Mouse (Mus musculus) limb, embryonic 15.5 days (tissue): ENCODE results near the gene Muc5b. TPM values are rescaled to one million over a fixed set of nuclear protein-coding genes. Genes with fewer than 3 reads are reported as not detected.
"Not testable (repeated sequence)": the region's sequence is repeated elsewhere in the genome, so short reads cannot be mapped to it uniquely, and the experiment has no call there.

Experiments
- ATAC-seq: fragments of 200-750 bp; cut with Nextera tagmentation; 2 replicates; pipeline ENCODE4 v1.8.0; 2017; ENCODE audit warnings: low read depth, moderate TSS enrichment; ENCODE audit not compliant: insufficient number of reproducible peaks, low FRiP score, low TSS enrichment
- H3K27ac ChIP-seq: fragments of 300-500 bp; sonication (generic); 2 replicates; pipeline ENCODE4 v1.5.1; 2015; ENCODE audit warnings: moderate library complexity, mild to moderate bottlenecking, inconsistent platforms
- H3K27me3 ChIP-seq: fragments of 300-500 bp; sonication (generic); 2 replicates; pipeline ENCODE4 v1.6.1; 2015; ENCODE audit warnings: inconsistent platforms
- H3K36me3 ChIP-seq: fragments of 300-500 bp; sonication (generic); 2 replicates; pipeline ENCODE4 v1.6.1; 2015; ENCODE audit warnings: inconsistent platforms
- H3K4me1 ChIP-seq: fragments of 300-500 bp; sonication (generic); 2 replicates; pipeline ENCODE4 v1.6.1; 2015; ENCODE audit warnings: inconsistent platforms
- H3K4me2 ChIP-seq: fragments of 300-500 bp; sonication (generic); 2 replicates; pipeline ENCODE4 v1.6.1; 2015; ENCODE audit warnings: mild to moderate bottlenecking, inconsistent platforms
- H3K4me3 ChIP-seq: fragments of 300-500 bp; sonication (generic); 2 replicates; pipeline ENCODE4 v1.5.1; 2015; ENCODE audit warnings: mild to moderate bottlenecking, inconsistent platforms
- H3K9ac ChIP-seq: fragments of 300-500 bp; sonication (generic); 2 replicates; pipeline ENCODE4 v1.6.1; 2015; ENCODE audit warnings: inconsistent platforms
- H3K9me3 ChIP-seq: fragments of 300-500 bp; sonication (generic); 2 replicates; pipeline ENCODE4 v1.6.1; 2016; ENCODE audit warnings: inconsistent platforms
- WGBS: fragments of 180-500 bp; shearing (Covaris S2); methylation state at CpG from one replicate; pipeline ENCODE4 v1.1.7; 2015; 5-methylcytosine and 5-hydroxymethylcytosine counted together
- polyA plus RNA-seq: library from polyadenylated mRNA; unstranded; fragments of >200 nt; fragmentation: Nextera tagmentation; extraction: Ambion mirVana; gene quantifications from 2 replicates; pipeline ENCODE4 v1.2.1, GENCODE M21; 2015

Gene Muc5b
- 0.02 and 0.03 TPM in 2 replicates for polyA plus RNA-seq

GRCm38 (mm10) chr7:141838779-141839178 lies at the start of gene Muc5b:
TSS of gene Muc5b (plus strand) at chr7:141839070.
- no peaks in the 10 kb centered on the region for H3K9me3 ChIP-seq
- H3K4me2 ChIP-seq, result no peak within 1 kb of the TSS
- no peak within 1 kb of the TSS for H3K27ac ChIP-seq
- no peaks in the 10 kb centered on the region for H3K4me1 ChIP-seq
- 0 out of 2 replicates have a peak, but pooled peaks cover 3% of the 10 kb centered on the region for H3K27me3 ChIP-seq
- no peaks in the 10 kb centered on the region for H3K36me3 ChIP-seq
- no peak within 1 kb of the TSS for H3K4me3 ChIP-seq
- no peak for ATAC-seq
- no peak within 1 kb of the TSS for H3K9ac ChIP-seq
- 62% methylated on average over 5 of the region's 5 CpGs for WGBS

DNA sequence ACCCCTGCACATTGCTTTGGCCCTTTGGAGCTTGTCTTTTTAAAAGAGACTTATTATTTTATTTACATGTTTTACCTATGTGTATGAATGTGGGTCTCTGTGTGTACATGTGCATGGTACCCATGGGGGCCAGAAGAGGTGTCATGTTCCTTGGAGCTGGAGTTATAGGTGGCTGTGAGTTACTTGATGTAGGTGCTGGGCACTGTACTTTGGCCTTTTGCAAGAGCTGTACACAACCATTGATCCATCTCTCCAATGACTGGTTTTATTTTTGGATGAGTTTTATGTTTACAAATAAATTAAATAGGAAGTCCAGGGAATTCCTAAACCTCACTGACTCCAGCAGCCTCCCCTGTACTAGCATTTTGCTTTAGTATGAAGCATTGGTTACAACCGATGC lies 44.6 kb upstream of the Muc5b start:
- Histone ChIP-seq H3K27me3 (0 out of 2 replicates have a peak, but pooled peaks cover 3% of the 10 kb centered on the region), H3K36me3 (no peaks in the 10 kb centered on the region), H3K9ac (no peak overlapping the region), H3K27ac (no peak overlapping the region), H3K4me3 (no peak overlapping the region), H3K4me1 (no peaks in the 10 kb centered on the region), H3K9me3 (no peaks in the 10 kb centered on the region; the same call in 1 of the 2 replicates), H3K4me2 (no peak overlapping the region)
- WGBS, result 96% methylated on average over 1 of the region's 1 CpGs
- no peak for ATAC-seq

DNA sequence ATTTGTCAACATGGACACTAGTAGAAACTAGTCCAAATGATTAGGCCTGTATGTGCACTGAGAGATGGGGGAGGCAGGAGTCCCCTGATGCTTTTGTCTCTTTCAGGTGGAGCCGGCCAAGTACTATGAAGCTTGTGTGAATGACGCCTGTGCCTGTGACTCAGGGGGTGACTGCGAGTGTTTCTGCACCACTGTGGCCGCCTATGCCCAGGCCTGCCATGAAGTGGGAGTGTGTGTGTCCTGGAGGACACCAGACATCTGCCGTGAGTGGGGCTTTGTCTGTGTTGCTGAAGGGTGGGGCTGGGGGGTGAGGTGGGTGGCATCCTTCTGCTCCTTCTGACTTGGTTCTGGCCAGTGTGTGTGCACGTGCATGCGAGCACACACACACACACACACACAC lies 35.7 kb upstream of the Muc5b start:
- Histone ChIP-seq H3K9ac (no peak overlapping the region), H3K4me2 (no peak overlapping the region), H3K27me3 (0 out of 2 replicates have a peak, but pooled peaks cover 3% of the 10 kb centered on the region), H3K27ac (no peak overlapping the region), H3K36me3 (no peaks in the 10 kb centered on the region), H3K4me3 (no peak overlapping the region), H3K9me3 (no peaks in the 10 kb centered on the region), H3K4me1 (no peaks in the 10 kb centered on the region)
- WGBS, result 90% methylated on average over 7 of the region's 7 CpGs
- no peak for ATAC-seq

DNA sequence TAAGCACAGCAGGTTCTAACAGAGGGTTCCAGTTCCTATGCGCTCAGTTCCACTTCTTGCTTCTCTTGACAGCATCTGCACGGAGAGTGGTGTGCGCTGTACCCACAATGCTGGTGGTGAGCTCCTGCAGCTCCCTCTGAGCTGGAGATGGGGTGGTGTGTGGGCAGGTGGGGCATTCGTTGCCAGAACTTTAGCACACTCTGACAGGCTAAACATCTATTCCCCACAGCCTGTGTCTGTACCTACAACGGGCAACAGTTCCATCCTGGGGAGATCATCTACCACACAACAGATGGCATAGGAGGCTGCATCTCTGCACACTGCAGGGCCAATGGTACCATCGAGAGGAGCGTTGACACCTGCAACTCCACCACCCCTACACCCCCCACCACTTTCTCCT lies 33.5 kb upstream of the Muc5b start:
- Histone ChIP-seq H3K27ac (no peak overlapping the region), H3K9ac (no peak overlapping the region), H3K4me3 (no peak overlapping the region), H3K4me1 (no peaks in the 10 kb centered on the region), H3K27me3 (0 out of 2 replicates have a peak, but pooled peaks cover 3% of the 10 kb centered on the region), H3K4me2 (no peak overlapping the region), H3K9me3 (no peaks in the 10 kb centered on the region), H3K36me3 (no peaks in the 10 kb centered on the region)
- ATAC-seq, result no peak
- WGBS, result 90% methylated on average over 7 of the region's 7 CpGs

DNA sequence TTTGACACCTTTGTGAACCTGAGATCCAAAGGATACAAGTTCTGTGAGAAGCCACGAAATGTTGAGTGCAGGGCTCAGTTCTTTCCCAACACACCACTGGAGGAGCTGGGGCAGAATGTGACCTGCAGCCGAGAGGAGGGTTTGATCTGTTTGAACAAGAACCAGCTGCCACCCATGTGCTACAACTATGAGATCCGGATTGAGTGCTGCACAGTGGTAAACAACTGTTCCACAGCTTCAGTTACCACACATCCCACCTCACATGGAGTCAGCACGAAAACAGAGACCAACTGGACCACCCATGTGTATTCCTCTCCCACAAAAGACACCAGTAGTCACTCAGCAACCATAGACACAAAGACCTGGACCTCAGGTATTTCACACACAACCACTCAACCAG lies 31.0 kb upstream of the Muc5b start:
- not testable (repeated sequence) for H3K36me3 ChIP-seq, H3K9me3 ChIP-seq, H3K4me2 ChIP-seq, H3K9ac ChIP-seq, ATAC-seq, H3K4me1 ChIP-seq, H3K27ac ChIP-seq, H3K27me3 ChIP-seq, H3K4me3 ChIP-seq
- no CpG with 5 or more reads among the region's 4 CpGs for WGBS

DNA sequence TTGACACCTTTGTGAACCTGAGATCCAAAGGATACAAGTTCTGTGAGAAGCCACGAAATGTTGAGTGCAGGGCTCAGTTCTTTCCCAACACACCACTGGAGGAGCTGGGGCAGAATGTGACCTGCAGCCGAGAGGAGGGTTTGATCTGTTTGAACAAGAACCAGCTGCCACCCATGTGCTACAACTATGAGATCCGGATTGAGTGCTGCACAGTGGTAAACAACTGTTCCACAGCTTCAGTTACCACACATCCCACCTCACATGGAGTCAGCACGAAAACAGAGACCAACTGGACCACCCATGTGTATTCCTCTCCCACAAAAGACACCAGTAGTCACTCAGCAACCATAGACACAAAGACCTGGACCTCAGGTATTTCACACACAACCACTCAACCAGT lies 28.9 kb upstream of the Muc5b start:
- not testable (repeated sequence) for H3K4me3 ChIP-seq, ATAC-seq, H3K4me2 ChIP-seq, H3K36me3 ChIP-seq, H3K27ac ChIP-seq, H3K4me1 ChIP-seq, H3K27me3 ChIP-seq, H3K9me3 ChIP-seq, H3K9ac ChIP-seq
- no CpG with 5 or more reads among the region's 4 CpGs for WGBS

- Histone ChIP-seq H3K27me3 (no peaks in the 10 kb centered on the region), H3K27ac (no peak overlapping the region), H3K4me2 (no peak overlapping the region), H3K9ac (no peak overlapping the region), H3K9me3 (no peaks in the 10 kb centered on the region), H3K4me1 (no peaks in the 10 kb centered on the region), H3K36me3 (no peaks in the 10 kb centered on the region), H3K4me3 (no peak overlapping the region)
- ATAC-seq, result no peak
- 65% methylated on average over 4 of the region's 4 CpGs for WGBS
These were observed 25.5 kb upstream of the Muc5b start for GRCm38 (mm10) chr7:141813321-141813720.

DNA sequence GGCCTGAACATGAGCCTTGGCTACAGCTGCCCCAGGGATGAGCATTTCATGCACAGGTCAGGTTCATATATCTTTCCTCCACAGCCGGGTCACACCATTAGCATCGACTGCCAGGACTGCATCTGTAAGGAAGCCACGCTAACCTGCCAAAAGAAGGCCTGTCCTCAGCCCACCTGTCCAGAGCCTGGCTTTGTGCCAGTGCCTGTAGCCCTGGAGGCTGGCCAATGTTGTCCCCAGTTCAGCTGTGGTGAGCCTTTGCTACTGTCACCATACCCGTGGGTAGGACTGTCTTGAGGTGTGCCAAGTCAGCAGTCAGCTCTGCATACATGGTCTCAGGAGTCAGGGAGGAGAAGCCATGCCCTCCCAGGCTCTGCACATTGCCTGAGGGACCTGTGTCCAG lies 23.5 kb upstream of the Muc5b start:
- 73% methylated on average over 4 of the region's 4 CpGs for WGBS
- no peaks in the 10 kb centered on the region for H3K36me3 ChIP-seq
- peak; percentile 26; the same call in 1 of the 2 replicates for ATAC-seq
- H3K4me2 ChIP-seq, result no peak overlapping the region
- no peak overlapping the region for H3K4me3 ChIP-seq
- H3K27ac ChIP-seq, result no peak overlapping the region
- no peaks in the 10 kb centered on the region for H3K4me1 ChIP-seq
- no peak overlapping the region for H3K9ac ChIP-seq
- H3K9me3 ChIP-seq, result no peaks in the 10 kb centered on the region
- no peaks in the 10 kb centered on the region for H3K27me3 ChIP-seq

- no peak for ATAC-seq
- 76% methylated on average over 11 of the region's 11 CpGs for WGBS
These were observed 21.4 kb upstream of the Muc5b start for GRCm38 (mm10) chr7:141817355-141818075.

DNA sequence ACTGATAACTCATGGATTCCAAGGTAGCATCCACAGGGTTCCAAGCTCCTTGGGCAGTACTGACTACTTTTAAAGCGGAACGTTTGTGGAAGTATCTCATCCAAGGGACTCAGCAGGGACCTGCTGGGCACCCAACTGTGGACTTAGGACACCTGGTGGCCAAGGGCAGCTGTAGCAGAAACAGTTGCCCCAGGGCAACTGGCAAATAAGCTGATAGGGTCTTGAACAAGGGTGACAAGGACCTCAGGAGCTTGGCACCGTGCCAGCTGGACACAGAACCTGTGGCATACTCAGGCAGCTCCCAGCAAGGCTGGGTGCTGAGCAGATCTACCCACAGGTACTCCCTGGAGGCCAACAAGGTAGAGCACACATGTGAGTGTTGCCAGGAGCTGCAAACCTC lies 20.6 kb upstream of the Muc5b start:
- ATAC-seq, result no peak
- WGBS, result 81% methylated on average over 3 of the region's 3 CpGs
- no peaks in the 10 kb centered on the region for H3K9me3 ChIP-seq
- no peaks in the 10 kb centered on the region for H3K27me3 ChIP-seq
- no peak overlapping the region for H3K4me2 ChIP-seq
- H3K4me1 ChIP-seq, result peaks cover 8% of the 10 kb centered on the region
- no peaks in the 10 kb centered on the region for H3K36me3 ChIP-seq
- H3K4me3 ChIP-seq, result no peak overlapping the region
- no peak overlapping the region for H3K27ac ChIP-seq
- no peak overlapping the region for H3K9ac ChIP-seq

More at GRCm38 (mm10) chr7:141817355-141818075, 21.4 kb upstream of the Muc5b start:
- Histone ChIP-seq H3K4me3 (no peak overlapping the region), H3K4me2 (no peak overlapping the region), H3K9ac (no peak overlapping the region), H3K36me3 (no peaks in the 10 kb centered on the region), H3K27me3 (no peaks in the 10 kb centered on the region), H3K4me1 (peaks cover 1% of the 10 kb centered on the region), H3K27ac (no peak overlapping the region), H3K9me3 (no peaks in the 10 kb centered on the region)

- peaks cover 8% of the 10 kb centered on the region for H3K4me1 ChIP-seq
- no peaks in the 10 kb centered on the region for H3K36me3 ChIP-seq
- H3K9me3 ChIP-seq, result no peaks in the 10 kb centered on the region
- no peak for ATAC-seq
- no peak overlapping the region for H3K4me2 ChIP-seq
- H3K9ac ChIP-seq, result no peak overlapping the region
- no peak overlapping the region for H3K4me3 ChIP-seq
- no peak overlapping the region for H3K27ac ChIP-seq
- WGBS, result 41% methylated on average over 4 of the region's 4 CpGs
- H3K27me3 ChIP-seq, result no peaks in the 10 kb centered on the region
These were observed 16.1 kb upstream of the Muc5b start for GRCm38 (mm10) chr7:141822582-141823261.

GRCm38 (mm10) chr7:141823699-141824098 lies 15.2 kb upstream of the Muc5b start:
- Histone ChIP-seq H3K4me1 (peaks cover 8% of the 10 kb centered on the region), H3K27ac (no peak overlapping the region), H3K4me3 (no peak overlapping the region), H3K9ac (no peak overlapping the region), H3K4me2 (no peak overlapping the region), H3K9me3 (no peaks in the 10 kb centered on the region), H3K36me3 (no peaks in the 10 kb centered on the region), H3K27me3 (0 out of 2 replicates have a peak, but pooled peaks cover 4% of the 10 kb centered on the region)
- ATAC-seq, result no peak
- WGBS, result 80% methylated on average over 6 of the region's 6 CpGs
